Mouse (Mus musculus) stomach, postnatal 0 days (tissue): ENCODE measurements around the gene Fli1. TPM values are rescaled to one million over a fixed set of nuclear protein-coding genes. Genes with fewer than 3 reads are reported as not detected.

Source experiments
- ATAC-seq: fragments of 200-750 bp; cut with Nextera tagmentation; 2 replicates; pipeline ENCODE4 v1.8.0; 2017; ENCODE audit not compliant: low FRiP score, low TSS enrichment
- DNase-seq: peaks from one replicate; pipeline ENCODE4 v3.0.0-alpha.2; 2016; ENCODE audit warnings: low spot score
- H3K27ac ChIP-seq: fragments of 300-500 bp; sonication (generic); replicated peaks from 2 replicates; pipeline ENCODE4 v1.5.1; 2014; ENCODE audit warnings: mild to moderate bottlenecking, control low read depth
- H3K27me3 ChIP-seq: fragments of 300-500 bp; sonication (generic); 2 replicates; pipeline ENCODE4 v1.6.1; 2014; ENCODE audit warnings: low read length; ENCODE audit not compliant: control insufficient read depth, insufficient read depth
- H3K36me3 ChIP-seq: fragments of 300-500 bp; sonication (generic); 2 replicates; pipeline ENCODE4 v1.6.1; 2014; ENCODE audit warnings: low read length, mixed read lengths; ENCODE audit not compliant: control insufficient read depth, insufficient read depth
- H3K4me1 ChIP-seq: fragments of 300-500 bp; sonication (generic); replicated peaks from 2 replicates; pipeline ENCODE4 v1.6.1; 2014; ENCODE audit warnings: antibody characterized with exemption; ENCODE audit not compliant: control insufficient read depth, insufficient read depth
- H3K4me2 ChIP-seq: fragments of 300-500 bp; sonication (generic); replicated peaks from 2 replicates; pipeline ENCODE4 v1.6.1; 2014; ENCODE audit warnings: low read depth, mild to moderate bottlenecking, control low read depth, moderate library complexity
- H3K4me3 ChIP-seq: fragments of 300-500 bp; sonication (generic); 2 replicates; pipeline ENCODE4 v1.5.1; 2014; ENCODE audit warnings: low read depth, low read length, control low read depth
- H3K9ac ChIP-seq: fragments of 300-500 bp; sonication (generic); 2 replicates; pipeline ENCODE4 v1.6.1; 2014; ENCODE audit warnings: mild to moderate bottlenecking, low read length, control low read depth, mixed read lengths
- H3K9me3 ChIP-seq: fragments of 300-500 bp; sonication (generic); 2 replicates; pipeline ENCODE4 v1.6.1; 2016; ENCODE audit warnings: low read length; ENCODE audit not compliant: control insufficient read depth
- CTCF ChIP-seq: IDR thresholded peaks from 2 replicates; pipeline ENCODE4 v1.5.1; 2016; ENCODE audit warnings: antibody characterized with exemption, low read depth, mild to moderate bottlenecking, moderate library complexity
- EP300 ChIP-seq: optimal IDR thresholded peaks from 2 replicates; pipeline ENCODE3; 2016; ENCODE audit warnings: antibody characterized with exemption
- WGBS: fragments of 180-500 bp; shearing (Covaris S2); extraction: QIAGEN DNeasy Blood & Tissue Kit; methylation state at CpG from one replicate; pipeline ENCODE4 v1.1.7; 2014; 5-methylcytosine and 5-hydroxymethylcytosine counted together
- polyA plus RNA-seq: library from polyadenylated mRNA; unstranded; fragments of >200 nt; fragmentation: Nextera tagmentation; extraction: Ambion mirVana; gene quantifications from 2 replicates; pipeline ENCODE4 v1.2.1, GENCODE M21; 2015

Gene Fli1
- polyA plus RNA-seq, 1 experiment from 2014 or later: 4.9 TPM

GRCm38 (mm10) chr9:32506866-32507861 is 35.5 kb downstream of the Fli1 start:
- no peak overlapping the region for H3K4me3 ChIP-seq
- WGBS: 65% methylated on average over 15 of the region's 15 CpGs
- no peak for TF ChIP-seq CTCF
- TF ChIP-seq EP300: no peak
- H3K9me3 ChIP-seq: no peaks in the 10 kb centered on the region
- ATAC-seq (no peak), DNase-seq (no peak)
- no peaks in the 10 kb centered on the region for H3K4me1 ChIP-seq
- H3K27me3 ChIP-seq: no peaks in the 10 kb centered on the region
- H3K9ac ChIP-seq: no peak overlapping the region
- no peak overlapping the region for H3K27ac ChIP-seq
- no peaks in the 10 kb centered on the region for H3K36me3 ChIP-seq
- H3K4me2 ChIP-seq: no peak overlapping the region

DNA sequence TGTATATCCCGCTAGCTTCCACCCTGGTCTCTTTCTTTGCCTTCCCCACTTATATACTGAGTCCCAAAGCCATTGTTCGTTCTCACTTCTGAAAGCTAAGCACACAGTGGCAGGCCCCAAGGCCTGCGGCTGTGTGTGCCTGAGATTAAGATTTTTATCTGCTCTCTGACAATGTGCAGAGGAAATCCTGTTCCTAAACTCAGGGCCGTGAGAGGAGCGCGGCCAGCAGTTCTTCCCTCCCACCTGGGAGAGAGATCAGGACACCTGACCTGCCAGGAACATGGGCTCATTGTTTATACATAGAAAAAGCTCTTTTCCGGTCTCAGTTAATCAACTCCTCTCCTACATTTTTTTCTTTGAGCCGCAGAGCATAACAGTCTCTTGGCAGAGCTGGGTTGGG is 36.5 kb downstream of the Fli1 start:
- H3K4me3 ChIP-seq: no peak overlapping the region
- TF ChIP-seq EP300: no peak
- no peak for TF ChIP-seq CTCF
- ATAC-seq (no peak; the same call in 1 of the 2 replicates), DNase-seq (no peak)
- 0 out of 2 replicates have a peak overlapping the region, but pooled peaks have one; percentile 13 for H3K27ac ChIP-seq
- no peak overlapping the region for H3K4me2 ChIP-seq
- no peak overlapping the region for H3K9ac ChIP-seq
- H3K27me3 ChIP-seq: no peaks in the 10 kb centered on the region
- H3K4me1 ChIP-seq: no peaks in the 10 kb centered on the region
- WGBS: 24% methylated on average over 8 of the region's 8 CpGs
- H3K36me3 ChIP-seq: no peaks in the 10 kb centered on the region
- no peaks in the 10 kb centered on the region for H3K9me3 ChIP-seq

GRCm38 (mm10) chr9:32505460-32506075 is 37.1 kb downstream of the Fli1 start:
- Histone ChIP-seq H3K9ac (no peak overlapping the region), H3K4me2 (no peak overlapping the region), H3K27me3 (no peaks in the 10 kb centered on the region), H3K4me1 (no peaks in the 10 kb centered on the region), H3K27ac (no peak overlapping the region), H3K9me3 (no peaks in the 10 kb centered on the region), H3K4me3 (no peak overlapping the region), H3K36me3 (no peaks in the 10 kb centered on the region)
- WGBS: 85% methylated on average over 7 of the region's 7 CpGs
- no peak for TF ChIP-seq CTCF
- TF ChIP-seq EP300: no peak
- ATAC-seq: no peak
- DNase-seq: no peak

GRCm38 (mm10) chr9:32503995-32504451 is 38.6 kb downstream of the Fli1 start:
- Histone ChIP-seq H3K4me2 (no peak overlapping the region), H3K27ac (no peak overlapping the region), H3K9ac (no peak overlapping the region), H3K4me3 (no peak overlapping the region), H3K4me1 (no peaks in the 10 kb centered on the region), H3K27me3 (no peaks in the 10 kb centered on the region), H3K36me3 (no peaks in the 10 kb centered on the region), H3K9me3 (no peaks in the 10 kb centered on the region)
- DNase-seq: no peak
- TF ChIP-seq EP300: no peak
- TF ChIP-seq CTCF: no peak
- WGBS: 63% methylated on average over 11 of the region's 11 CpGs
- ATAC-seq: no peak

GRCm38 (mm10) chr9:32503423-32503822 is 39.2 kb downstream of the Fli1 start:
- WGBS: 25% methylated on average over 4 of the region's 4 CpGs

More at GRCm38 (mm10) chr9:32503423-32503822, 39.2 kb downstream of the Fli1 start:
- TF ChIP-seq CTCF (no peak), EP300 (no peak)
- no peak for ATAC-seq
- H3K4me2 ChIP-seq: no peak overlapping the region
- no peak overlapping the region for H3K9ac ChIP-seq
- H3K4me1 ChIP-seq: no peaks in the 10 kb centered on the region
- no peak overlapping the region for H3K27ac ChIP-seq
- DNase-seq: no peak
- H3K27me3 ChIP-seq: no peaks in the 10 kb centered on the region
- no peaks in the 10 kb centered on the region for H3K9me3 ChIP-seq
- H3K4me3 ChIP-seq: no peak overlapping the region
- no peaks in the 10 kb centered on the region for H3K36me3 ChIP-seq
